Mouse (Mus musculus): ENCODE measurements at regions not wholly inside any gene's neighbourhood (a gene's known extent, or its start where the extent isn't known, plus 50 kb on each side); places are given as distances from the start of the nearest gene placed in this dataset.

- no peak for DNase-seq
- H3K9ac ChIP-seq, result no peak overlapping the region
- 82% methylated on average over 3 of the region's 3 CpGs for WGBS
- H3K4me3 ChIP-seq (ENCODE audit: low read depth, low read length), result no peak overlapping the region
- no peak overlapping the region for H3K27ac ChIP-seq (ENCODE audit: low read depth)
- no peak for TF ChIP-seq CTCF (IDR thresholded peaks at IDR 0.05; ENCODE audit: low read depth)
- H3K36me3 ChIP-seq (ENCODE audit: insufficient read depth), result no peaks in the 10 kb centered on the region
- ATAC-seq (ENCODE audit: insufficient read depth), result no peak
- no peak overlapping the region for H3K4me2 ChIP-seq
- no peaks in the 10 kb centered on the region for H3K4me1 ChIP-seq (ENCODE audit: insufficient read depth)
- no peaks in the 10 kb centered on the region for H3K27me3 ChIP-seq (ENCODE audit: insufficient read depth, low read length)
- no peaks in the 10 kb centered on the region for H3K9me3 ChIP-seq (ENCODE audit: low read depth, low read length)
Measured at GRCm38 (mm10) chr17:75906643-75907042, 354.9 kb upstream of the Fam98a start.

GRCm38 (mm10) chr17:75895436-75895835 lies 343.7 kb upstream of the Fam98a start:
- H3K4me3 ChIP-seq (ENCODE audit: low read depth, low read length), result no peak overlapping the region
- ATAC-seq (ENCODE audit: insufficient read depth), result no peak
- no peaks in the 10 kb centered on the region for H3K4me1 ChIP-seq (ENCODE audit: insufficient read depth)
- H3K27me3 ChIP-seq (ENCODE audit: insufficient read depth, low read length), result no peaks in the 10 kb centered on the region
- WGBS, result 73% methylated on average over 6 of the region's 6 CpGs
- no peaks in the 10 kb centered on the region for H3K9me3 ChIP-seq (ENCODE audit: low read depth, low read length)
- TF ChIP-seq CTCF (IDR thresholded peaks at IDR 0.05; ENCODE audit: low read depth), result no peak
- DNase-seq, result no peak
- H3K36me3 ChIP-seq (ENCODE audit: insufficient read depth), result no peaks in the 10 kb centered on the region
- H3K4me2 ChIP-seq, result no peak overlapping the region
- H3K9ac ChIP-seq, result no peak overlapping the region
- no peak overlapping the region for H3K27ac ChIP-seq (ENCODE audit: low read depth)

- no peak for ATAC-seq (ENCODE audit: insufficient read depth)
- H3K27ac ChIP-seq (ENCODE audit: low read depth), result no peak overlapping the region
- no peaks in the 10 kb centered on the region for H3K27me3 ChIP-seq (ENCODE audit: insufficient read depth, low read length)
- no peak overlapping the region for H3K4me3 ChIP-seq (ENCODE audit: low read depth, low read length)
- no peaks in the 10 kb centered on the region for H3K36me3 ChIP-seq (ENCODE audit: insufficient read depth)
- no peak for TF ChIP-seq CTCF (IDR thresholded peaks at IDR 0.05; ENCODE audit: low read depth)
- no peak overlapping the region for H3K4me2 ChIP-seq
- H3K9ac ChIP-seq, result no peak overlapping the region
- H3K9me3 ChIP-seq (ENCODE audit: low read depth, low read length), result no peaks in the 10 kb centered on the region
- no peaks in the 10 kb centered on the region for H3K4me1 ChIP-seq (ENCODE audit: insufficient read depth)
- 61% methylated on average over 4 of the region's 4 CpGs for WGBS
- DNase-seq, result no peak
Measured at GRCm38 (mm10) chr17:75894934-75895333, 343.2 kb upstream of the Fam98a start.

GRCm38 (mm10) chr17:75893559-75893958 lies 341.8 kb upstream of the Fam98a start:
- Histone ChIP-seq H3K27me3 (ENCODE audit: insufficient read depth, low read length) (no peaks in the 10 kb centered on the region), H3K9me3 (ENCODE audit: low read depth, low read length) (no peaks in the 10 kb centered on the region), H3K4me1 (ENCODE audit: insufficient read depth) (no peaks in the 10 kb centered on the region), H3K4me3 (ENCODE audit: low read depth, low read length) (no peak overlapping the region), H3K9ac (no peak overlapping the region), H3K36me3 (ENCODE audit: insufficient read depth) (no peaks in the 10 kb centered on the region), H3K27ac (ENCODE audit: low read depth) (no peak overlapping the region), H3K4me2 (no peak overlapping the region)
- ATAC-seq (ENCODE audit: insufficient read depth) (no peak), DNase-seq (no peak)
- WGBS, result 63% methylated on average over 1 of the region's 1 CpGs
- TF ChIP-seq CTCF (IDR thresholded peaks at IDR 0.05; ENCODE audit: low read depth), result no peak

GRCm38 (mm10) chr17:75892156-75892555 lies 340.4 kb upstream of the Fam98a start:
- H3K9ac ChIP-seq, result no peak overlapping the region
- no peaks in the 10 kb centered on the region for H3K4me1 ChIP-seq (ENCODE audit: insufficient read depth)
- H3K36me3 ChIP-seq (ENCODE audit: insufficient read depth), result no peaks in the 10 kb centered on the region
- no peaks in the 10 kb centered on the region for H3K9me3 ChIP-seq (ENCODE audit: low read depth, low read length)
- H3K27ac ChIP-seq (ENCODE audit: low read depth), result no peak overlapping the region
- H3K4me3 ChIP-seq (ENCODE audit: low read depth, low read length), result no peak overlapping the region
- WGBS, result 28% methylated on average over 4 of the region's 4 CpGs
- TF ChIP-seq CTCF (IDR thresholded peaks at IDR 0.05; ENCODE audit: low read depth), result no peak
- H3K4me2 ChIP-seq, result no peak overlapping the region
- H3K27me3 ChIP-seq (ENCODE audit: insufficient read depth, low read length), result no peaks in the 10 kb centered on the region
- ATAC-seq (ENCODE audit: insufficient read depth) (no peak), DNase-seq (no peak)

- Histone ChIP-seq H3K4me2 (no peak overlapping the region), H3K27ac (ENCODE audit: low read depth) (no peak overlapping the region), H3K9me3 (ENCODE audit: low read depth, low read length) (no peaks in the 10 kb centered on the region), H3K27me3 (ENCODE audit: insufficient read depth, low read length) (no peaks in the 10 kb centered on the region), H3K4me1 (ENCODE audit: insufficient read depth) (no peaks in the 10 kb centered on the region), H3K4me3 (ENCODE audit: low read depth, low read length) (no peak overlapping the region), H3K36me3 (ENCODE audit: insufficient read depth) (no peaks in the 10 kb centered on the region), H3K9ac (no peak overlapping the region)
- no peak for DNase-seq
- ATAC-seq (ENCODE audit: insufficient read depth), result no peak
- no peak for TF ChIP-seq CTCF (IDR thresholded peaks at IDR 0.05; ENCODE audit: low read depth)
- 73% methylated on average over 4 of the region's 4 CpGs for WGBS
Measured at GRCm38 (mm10) chr17:75891564-75891963, 339.8 kb upstream of the Fam98a start.

- Histone ChIP-seq H3K36me3 (ENCODE audit: insufficient read depth) (no peaks in the 10 kb centered on the region), H3K4me2 (no peak overlapping the region), H3K4me3 (ENCODE audit: low read depth, low read length) (no peak overlapping the region), H3K27ac (ENCODE audit: low read depth) (no peak overlapping the region), H3K9ac (no peak overlapping the region), H3K4me1 (ENCODE audit: insufficient read depth) (no peaks in the 10 kb centered on the region), H3K27me3 (ENCODE audit: insufficient read depth, low read length) (no peaks in the 10 kb centered on the region), H3K9me3 (ENCODE audit: low read depth, low read length) (no peaks in the 10 kb centered on the region)
- WGBS, result 31% methylated on average over 1 of the region's 1 CpGs
- ATAC-seq (ENCODE audit: insufficient read depth), result no peak
- TF ChIP-seq CTCF (IDR thresholded peaks at IDR 0.05; ENCODE audit: low read depth), result peak; percentile 35
- peak; percentile 15 for DNase-seq
Measured at GRCm38 (mm10) chr17:75877848-75878247, 326.1 kb upstream of the Fam98a start.

- no peak overlapping the region for H3K4me2 ChIP-seq
- H3K9me3 ChIP-seq (ENCODE audit: low read depth, low read length), result no peaks in the 10 kb centered on the region
- no peaks in the 10 kb centered on the region for H3K36me3 ChIP-seq (ENCODE audit: insufficient read depth)
- H3K27me3 ChIP-seq (ENCODE audit: insufficient read depth, low read length), result no peaks in the 10 kb centered on the region
- no peak overlapping the region for H3K9ac ChIP-seq
- DNase-seq, result no peak
- no peak for TF ChIP-seq CTCF (IDR thresholded peaks at IDR 0.05; ENCODE audit: low read depth)
- H3K4me1 ChIP-seq (ENCODE audit: insufficient read depth), result no peaks in the 10 kb centered on the region
- no peak for ATAC-seq (ENCODE audit: insufficient read depth)
- 45% methylated on average over 7 of the region's 7 CpGs for WGBS
- no peak overlapping the region for H3K4me3 ChIP-seq (ENCODE audit: low read depth, low read length)
- no peak overlapping the region for H3K27ac ChIP-seq (ENCODE audit: low read depth)
Measured at GRCm38 (mm10) chr17:75876895-75877294, 325.1 kb upstream of the Fam98a start.

Measured in lung, embryonic 14.5 days (tissue).